Mouse (Mus musculus): ENCODE data around the gene Pyy. TPM values are rescaled to one million over a fixed set of nuclear protein-coding genes. Genes with fewer than 3 reads are reported as not detected.

Gene Pyy
- polyA plus RNA-seq, 1 experiment from 2014 or later, result not detected

DNA sequence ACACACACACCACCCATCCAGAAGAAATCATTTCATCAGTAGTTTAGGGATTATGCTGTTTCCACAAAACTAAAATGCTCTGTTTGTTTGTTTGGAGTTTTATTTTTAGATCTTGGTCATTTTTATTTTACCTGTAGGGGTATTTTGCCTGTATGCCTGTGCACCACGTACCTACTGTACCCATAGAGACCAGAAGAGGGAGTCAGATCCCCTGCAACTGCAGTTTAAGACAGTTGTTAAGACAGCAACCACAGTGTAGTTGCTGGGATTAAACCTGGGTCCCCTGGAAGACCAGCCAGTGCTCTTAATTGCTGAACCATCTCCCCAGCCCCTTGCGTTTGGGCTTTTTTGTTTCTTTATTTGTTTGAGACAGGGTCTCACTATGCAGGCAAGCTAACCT lies 38.7 kb downstream of the Pyy start:
- Histone ChIP-seq H3K27me3 (ENCODE audit: control insufficient read depth, insufficient read depth, low read length) (peaks cover 3% of the 10 kb centered on the region; the same call in 1 of the 2 replicates), H3K9ac (ENCODE audit: low read length) (no peak overlapping the region), H3K4me1 (ENCODE audit: control insufficient read depth, insufficient read depth, low read length) (peaks cover 4% of the 10 kb centered on the region; the same call in 1 of the 2 replicates), H3K4me3 (ENCODE audit: low read depth, low read length) (no peak overlapping the region), H3K4me2 (ENCODE audit: low read depth) (no peak overlapping the region), H3K27ac (ENCODE audit: low read depth, low read length) (no peak overlapping the region), H3K36me3 (ENCODE audit: control insufficient read depth, insufficient read depth, low read length) (no peaks in the 10 kb centered on the region), H3K9me3 (ENCODE audit: control insufficient read depth, low read length) (no peaks in the 10 kb centered on the region)
- DNase-seq (ENCODE audit: low spot score), result no peak
- no peak for ATAC-seq (ENCODE audit: insufficient read depth, low FRiP score, low TSS enrichment)
- 36% methylated on average over 2 of the region's 2 CpGs for WGBS

DNA sequence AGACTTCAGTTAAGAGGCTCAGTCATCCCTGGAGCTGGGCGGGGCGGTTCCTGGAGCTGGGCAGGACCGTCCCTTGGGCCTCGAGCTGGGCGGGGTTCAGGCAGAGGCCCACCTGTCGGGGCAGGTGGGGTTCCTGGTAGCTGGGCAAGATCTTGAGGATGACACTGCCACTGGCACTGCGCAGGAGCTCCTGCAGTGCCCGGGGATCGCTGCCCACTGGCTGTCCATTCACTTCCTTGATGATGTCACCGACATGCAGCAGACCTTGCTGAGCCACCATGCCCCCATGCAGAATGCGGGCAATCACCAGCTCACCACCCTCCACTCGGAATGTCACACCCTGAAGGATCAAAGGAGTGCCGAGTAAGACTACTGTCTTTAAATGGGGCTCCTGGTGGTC lies 44.6 kb downstream of the Pyy start:
- Histone ChIP-seq H3K27ac (ENCODE audit: low read depth, low read length) (no peak overlapping the region), H3K4me2 (ENCODE audit: low read depth) (no peak overlapping the region), H3K36me3 (ENCODE audit: control insufficient read depth, insufficient read depth, low read length) (no peaks in the 10 kb centered on the region; the same call in 1 of the 2 replicates), H3K27me3 (ENCODE audit: control insufficient read depth, insufficient read depth, low read length) (peaks cover 6% of the 10 kb centered on the region; the same call in 1 of the 2 replicates), H3K9ac (ENCODE audit: low read length) (no peak overlapping the region), H3K9me3 (ENCODE audit: control insufficient read depth, low read length) (no peaks in the 10 kb centered on the region), H3K4me3 (ENCODE audit: low read depth, low read length) (no peak overlapping the region), H3K4me1 (ENCODE audit: control insufficient read depth, insufficient read depth, low read length) (no peaks in the 10 kb centered on the region)
- 57% methylated on average over 13 of the region's 13 CpGs for WGBS
- no peak for DNase-seq (ENCODE audit: low spot score)
- no peak for ATAC-seq (ENCODE audit: insufficient read depth, low FRiP score, low TSS enrichment)

DNA sequence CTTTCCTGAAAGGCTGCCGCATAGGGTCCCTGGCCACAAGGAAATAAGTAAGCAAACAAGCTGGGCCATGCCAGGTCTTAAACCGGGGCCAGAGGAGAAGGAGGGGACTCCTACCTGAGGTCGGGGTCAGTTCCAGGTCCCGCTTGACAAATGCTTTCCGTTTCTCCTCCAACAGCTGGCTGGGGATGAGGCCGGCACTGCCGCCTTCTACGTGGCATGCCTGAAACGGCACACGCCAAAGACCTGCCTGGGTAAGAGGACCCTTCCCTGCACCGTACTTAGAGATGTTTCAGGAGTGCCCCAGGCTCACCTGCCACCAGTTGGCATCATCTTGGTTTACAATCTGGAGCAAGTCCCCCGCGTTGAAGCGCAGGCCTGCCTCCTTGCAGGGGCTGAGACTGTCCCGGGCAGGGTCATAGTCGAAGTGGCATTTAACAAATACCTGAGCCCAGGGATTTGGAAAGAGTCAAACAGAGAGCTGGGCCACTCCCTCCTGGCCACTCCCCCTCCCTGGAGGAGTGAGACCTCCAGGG lies 45.6 kb downstream of the Pyy start:
- ATAC-seq (ENCODE audit: insufficient read depth, low FRiP score, low TSS enrichment), result no peak
- WGBS, result 18% methylated on average over 16 of the region's 16 CpGs
- H3K4me3 ChIP-seq (ENCODE audit: low read depth, low read length), result no peak overlapping the region
- no peaks in the 10 kb centered on the region for H3K9me3 ChIP-seq (ENCODE audit: control insufficient read depth, low read length)
- H3K27me3 ChIP-seq (ENCODE audit: control insufficient read depth, insufficient read depth, low read length), result peaks cover 6% of the 10 kb centered on the region; the same call in 1 of the 2 replicates
- no peak overlapping the region for H3K27ac ChIP-seq (ENCODE audit: low read depth, low read length)
- no peaks in the 10 kb centered on the region for H3K4me1 ChIP-seq (ENCODE audit: control insufficient read depth, insufficient read depth, low read length)
- H3K9ac ChIP-seq (ENCODE audit: low read length), result no peak overlapping the region
- H3K4me2 ChIP-seq (ENCODE audit: low read depth), result peak overlapping the region; percentile 56; the same call in 1 of the 2 replicates
- no peak for DNase-seq (ENCODE audit: low spot score)
- H3K36me3 ChIP-seq (ENCODE audit: control insufficient read depth, insufficient read depth, low read length), result no peaks in the 10 kb centered on the region; the same call in 1 of the 2 replicates

DNA sequence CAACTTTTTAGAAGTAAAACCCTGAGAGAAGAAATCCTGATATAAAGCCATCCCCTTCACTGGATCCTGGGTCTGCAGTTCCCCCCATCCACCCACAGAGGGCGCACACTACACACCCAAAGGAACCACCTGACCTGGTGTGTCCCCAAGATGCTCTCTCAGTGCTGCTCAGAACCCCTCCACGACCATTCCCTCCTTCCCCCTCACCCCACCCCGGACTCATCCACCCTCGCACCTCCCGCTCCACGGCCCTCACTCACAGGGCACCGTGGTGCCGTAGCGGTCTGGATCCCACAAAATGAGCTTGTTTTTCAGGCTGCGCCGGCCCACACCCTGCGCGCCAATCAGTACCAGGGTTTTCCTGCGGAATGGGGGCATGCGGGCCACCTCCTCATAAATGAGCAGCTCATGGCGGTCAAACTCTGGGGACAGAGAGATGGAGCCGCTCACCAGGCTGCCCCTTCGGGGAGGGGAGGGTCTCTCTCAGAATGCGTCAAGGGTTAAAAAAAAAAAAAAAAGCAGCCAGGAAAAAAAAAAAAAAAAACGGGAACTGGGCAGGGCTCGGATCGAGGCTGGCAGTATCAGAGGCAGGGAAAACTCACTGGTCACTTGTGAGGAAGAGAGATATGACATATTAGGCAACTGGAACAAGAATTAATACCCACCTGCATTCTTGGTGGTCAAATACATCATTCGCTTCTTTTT lies 46.2 kb downstream of the Pyy start:
- Histone ChIP-seq H3K4me1 (ENCODE audit: control insufficient read depth, insufficient read depth, low read length) (no peaks in the 10 kb centered on the region), H3K4me3 (ENCODE audit: low read depth, low read length) (peak overlapping the region; percentile 26), H3K9me3 (ENCODE audit: control insufficient read depth, low read length) (no peaks in the 10 kb centered on the region), H3K9ac (ENCODE audit: low read length) (peak overlapping the region; percentile 30; the same call in 1 of the 2 replicates), H3K27me3 (ENCODE audit: control insufficient read depth, insufficient read depth, low read length) (peaks cover 6% of the 10 kb centered on the region; the same call in 1 of the 2 replicates), H3K4me2 (ENCODE audit: low read depth) (peak overlapping the region; percentile 56), H3K27ac (ENCODE audit: low read depth, low read length) (no peak overlapping the region), H3K36me3 (ENCODE audit: control insufficient read depth, insufficient read depth, low read length) (no peaks in the 10 kb centered on the region; the same call in 1 of the 2 replicates)
- ATAC-seq (ENCODE audit: insufficient read depth, low FRiP score, low TSS enrichment) (peak; percentile 48; the same call in 1 of the 2 replicates), DNase-seq (ENCODE audit: low spot score) (peak; percentile 83)
- WGBS, result 2% methylated on average over 23 of the region's 23 CpGs

Other genes starting within 250 kb of the Pyy start
- 19.9 and 23.9 TPM in 2 replicates for gene Meox1, start 213.5 kb downstream of the Pyy start, polyA plus RNA-seq (2014; fragmentation: Nextera tagmentation; extraction: Ambion mirVana)
- gene Sost, start 140.8 kb downstream of the Pyy start, polyA plus RNA-seq (2014; fragmentation: Nextera tagmentation; extraction: Ambion mirVana), result not detected in 2 replicates
- gene Cfap97d1, start 123.6 kb downstream of the Pyy start, polyA plus RNA-seq (2014; fragmentation: Nextera tagmentation; extraction: Ambion mirVana), result not detected in 2 replicates
- gene Dusp3, start 120.8 kb downstream of the Pyy start, polyA plus RNA-seq (2014; fragmentation: Nextera tagmentation; extraction: Ambion mirVana), result 14.0 and 15.3 TPM in 2 replicates
- gene Mpp3, start 79.4 kb downstream of the Pyy start, polyA plus RNA-seq (2014; fragmentation: Nextera tagmentation; extraction: Ambion mirVana), result 28.1 and 35.1 TPM in 2 replicates
- gene Cd300lg, start 66.3 kb downstream of the Pyy start, polyA plus RNA-seq (2014; fragmentation: Nextera tagmentation; extraction: Ambion mirVana), result 0.12 and 0.26 TPM in 2 replicates
- gene Mpp2, start 19.3 kb downstream of the Pyy start, polyA plus RNA-seq (2014; fragmentation: Nextera tagmentation; extraction: Ambion mirVana), result 15.8 and 16.2 TPM in 2 replicates
- gene Ppy, start 6.5 kb downstream of the Pyy start, polyA plus RNA-seq (2014; fragmentation: Nextera tagmentation; extraction: Ambion mirVana), result not detected in 2 replicates
- not detected in 2 replicates for gene Nags, start 37.7 kb upstream of the Pyy start, polyA plus RNA-seq (2014; fragmentation: Nextera tagmentation; extraction: Ambion mirVana)
- 34.2 and 34.9 TPM in 2 replicates for gene Tmem101, start 48.6 kb upstream of the Pyy start, polyA plus RNA-seq (2014; fragmentation: Nextera tagmentation; extraction: Ambion mirVana)
- gene Lsm12, start 77.5 kb upstream of the Pyy start, polyA plus RNA-seq (2014; fragmentation: Nextera tagmentation; extraction: Ambion mirVana), result 74.2 and 81.9 TPM in 2 replicates
- gene G6pc3, start 81.8 kb upstream of the Pyy start, polyA plus RNA-seq (2014; fragmentation: Nextera tagmentation; extraction: Ambion mirVana), result 30.0 and 35.3 TPM in 2 replicates
- 41.1 and 42.7 TPM in 2 replicates for gene Hdac5, start 122.3 kb upstream of the Pyy start, polyA plus RNA-seq (2014; fragmentation: Nextera tagmentation; extraction: Ambion mirVana)
- 17.9 and 18.6 TPM in 2 replicates for gene BC030867, start 141.1 kb upstream of the Pyy start, polyA plus RNA-seq (2014; fragmentation: Nextera tagmentation; extraction: Ambion mirVana)
- gene Asb16, start 160.9 kb upstream of the Pyy start, polyA plus RNA-seq (2014; fragmentation: Nextera tagmentation; extraction: Ambion mirVana), result not detected in 2 replicates
- 61.7 and 64.5 TPM in 2 replicates for gene Tmub2, start 177.1 kb upstream of the Pyy start, polyA plus RNA-seq (2014; fragmentation: Nextera tagmentation; extraction: Ambion mirVana)
- gene Atxn7l3, start 188.8 kb upstream of the Pyy start, polyA plus RNA-seq (2014; fragmentation: Nextera tagmentation; extraction: Ambion mirVana), result 18.8 and 20.0 TPM in 2 replicates
- gene Ubtf, start 211.9 kb upstream of the Pyy start, polyA plus RNA-seq (2014; fragmentation: Nextera tagmentation; extraction: Ambion mirVana), result 86.0 and 93.2 TPM in 2 replicates

Data from neural tube, embryonic 11.5 days (tissue).